11 mouse cellular contexts compared by ENCODE assay signal in the genomic region with DNA sequence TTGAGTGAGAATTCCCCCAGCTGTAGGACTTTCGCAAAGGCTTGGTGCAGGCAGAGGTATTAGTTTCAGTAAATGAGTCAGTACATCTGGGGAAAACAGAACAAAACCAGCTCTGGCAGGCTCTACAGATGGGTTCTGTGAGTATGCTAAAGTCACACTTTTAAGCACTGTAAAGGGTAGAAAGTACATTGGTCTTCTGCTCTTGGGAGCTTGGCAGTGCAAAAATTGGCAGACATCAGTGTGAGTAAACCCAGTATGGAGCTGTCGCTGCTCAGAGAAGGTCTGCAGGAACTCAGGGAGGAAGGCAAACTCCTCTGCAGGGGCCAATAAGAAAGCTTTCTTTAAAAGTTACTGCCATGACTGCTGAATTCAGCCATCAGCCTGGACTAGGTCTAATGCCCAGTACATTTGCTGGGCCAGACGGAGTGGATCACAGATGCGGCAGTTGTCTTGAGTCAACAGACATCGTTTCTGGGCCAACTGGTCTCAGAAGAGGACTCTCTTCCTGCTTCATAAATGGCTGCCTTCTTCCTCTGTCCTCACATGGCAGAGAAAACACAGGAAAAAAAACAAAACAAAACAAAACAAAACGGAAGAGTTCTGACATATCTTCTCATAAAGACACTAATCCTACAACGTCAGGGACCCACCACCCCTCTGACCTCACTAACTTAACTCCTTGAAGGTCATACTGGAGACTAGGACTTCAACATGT. TPM values are rescaled to one million over a fixed set of nuclear protein-coding genes. Genes with fewer than 3 reads are reported as not detected.
DNase-seq lines count a peak whose midpoint lies in the region; ATAC-seq lines count a peak whose summit lies in the region.
"Had no signal": no experiment of that assay in that cellular context is flagged by ENCODE, and none has a peak within 500 bp of the region (broad histone marks: within the 10 kb centered on the region; RNA-seq: fewer than 3 reads in every experiment).

No protein-coding gene starts in this region.

- ATAC-seq in liver, embryonic 11.5 days (replicated peaks; ENCODE audit: low FRiP score): peak; percentile 10; the same call in 1 of the 2 replicates
- no peak for ATAC-seq in heart, embryonic 16.5 days (replicated peaks; ENCODE audit: extremely low read depth, insufficient read depth, low FRiP score)
- ATAC-seq in liver, embryonic 13.5 days (ENCODE audit: low read depth): no peak
- ATAC-seq in stomach, embryonic 15.5 days (ENCODE audit: insufficient read depth, low FRiP score, low read depth): no peak
- ATAC-seq: midbrain, embryonic 13.5 days had no signal

- H3K4me1 ChIP-seq in liver, embryonic 11.5 days (replicated peaks; ENCODE audit: control insufficient read depth, insufficient read depth, low read length): peaks cover 20% of the 10 kb centered on the region
- H3K4me1 ChIP-seq in heart, embryonic 16.5 days (ENCODE audit: control insufficient read depth, insufficient read depth, low read length): no peaks in the 10 kb centered on the region
- H3K4me1 ChIP-seq in liver, embryonic 13.5 days (replicated peaks): peaks cover 26% of the 10 kb centered on the region
- peaks cover 4% of the 10 kb centered on the region; the same call in 1 of the 2 replicates for H3K4me1 ChIP-seq in stomach, embryonic 15.5 days
- peaks cover 9% of the 10 kb centered on the region; the same call in 1 of the 2 replicates for H3K4me1 ChIP-seq in forebrain, embryonic 10.5 days
- H3K4me1 ChIP-seq: midbrain, embryonic 13.5 days had no signal

- H3K27me3 ChIP-seq in liver, embryonic 11.5 days (replicated peaks; ENCODE audit: control insufficient read depth, insufficient read depth, low read length): no peaks in the 10 kb centered on the region
- H3K27me3 ChIP-seq in heart, embryonic 16.5 days (ENCODE audit: control insufficient read depth, insufficient read depth, low read length): no peaks in the 10 kb centered on the region
- H3K27me3 ChIP-seq in liver, embryonic 13.5 days: no peaks in the 10 kb centered on the region
- H3K27me3 ChIP-seq in stomach, embryonic 15.5 days (replicated peaks): no peaks in the 10 kb centered on the region
- no peaks in the 10 kb centered on the region for H3K27me3 ChIP-seq in forebrain, embryonic 10.5 days (ENCODE audit: poor library complexity, severe bottlenecking)
- H3K27me3 ChIP-seq: midbrain, embryonic 13.5 days had no signal

- peak overlapping the region; percentile 54 for H3K27ac ChIP-seq in liver, embryonic 11.5 days (ENCODE audit: low read depth, low read length)
- H3K27ac ChIP-seq in heart, embryonic 16.5 days (ENCODE audit: low read length): peak overlapping the region; percentile 9; the same call in 1 of the 2 replicates
- peak overlapping the region; percentile 80 for H3K27ac ChIP-seq in liver, embryonic 13.5 days
- H3K27ac ChIP-seq in stomach, embryonic 15.5 days: peak overlapping the region; percentile 69
- no peak overlapping the region for H3K27ac ChIP-seq in forebrain, embryonic 10.5 days
- H3K27ac ChIP-seq: midbrain, embryonic 13.5 days had no signal

- H3K4me3 ChIP-seq in liver, embryonic 11.5 days (ENCODE audit: low read depth, low read length): no peak overlapping the region
- no peak overlapping the region for H3K4me3 ChIP-seq in heart, embryonic 16.5 days (ENCODE audit: low read length)
- H3K4me3 ChIP-seq in liver, embryonic 13.5 days (replicated peaks): no peak overlapping the region
- H3K4me3 ChIP-seq in stomach, embryonic 15.5 days (replicated peaks): no peak overlapping the region
- H3K4me3 ChIP-seq in forebrain, embryonic 10.5 days: no peak overlapping the region
- H3K4me3 ChIP-seq: midbrain, embryonic 13.5 days had no signal

- H3K9me3 ChIP-seq in liver, embryonic 11.5 days (ENCODE audit: control insufficient read depth, low read length): no peaks in the 10 kb centered on the region
- H3K9me3 ChIP-seq in heart, embryonic 16.5 days (replicated peaks; ENCODE audit: control insufficient read depth, low read length): no peaks in the 10 kb centered on the region
- no peaks in the 10 kb centered on the region for H3K9me3 ChIP-seq in liver, embryonic 13.5 days (replicated peaks)
- H3K9me3 ChIP-seq in stomach, embryonic 15.5 days: no peaks in the 10 kb centered on the region
- H3K9me3 ChIP-seq in forebrain, embryonic 10.5 days: no peaks in the 10 kb centered on the region
- H3K9me3 ChIP-seq: midbrain, embryonic 13.5 days had no signal

- peaks cover 10% of the 10 kb centered on the region; the same call in 1 of the 2 replicates for H3K36me3 ChIP-seq in liver, embryonic 11.5 days (ENCODE audit: control insufficient read depth, insufficient read depth, low read length)
- peaks cover 15% of the 10 kb centered on the region for H3K36me3 ChIP-seq in heart, embryonic 16.5 days (ENCODE audit: control insufficient read depth, insufficient read depth)
- peaks cover 48% of the 10 kb centered on the region for H3K36me3 ChIP-seq in liver, embryonic 13.5 days
- H3K36me3 ChIP-seq in stomach, embryonic 15.5 days: peaks cover 6% of the 10 kb centered on the region; the same call in 1 of the 2 replicates
- peaks cover 22% of the 10 kb centered on the region; the same call in 1 of the 2 replicates for H3K36me3 ChIP-seq in forebrain, embryonic 10.5 days (replicated peaks)
- H3K36me3 ChIP-seq: midbrain, embryonic 13.5 days had no signal

- no peak overlapping the region for H3K9ac ChIP-seq in liver, embryonic 11.5 days (ENCODE audit: low read depth, low read length)
- no peak overlapping the region for H3K9ac ChIP-seq in heart, embryonic 16.5 days (ENCODE audit: low read length)
- H3K9ac ChIP-seq in liver, embryonic 13.5 days: no peak overlapping the region
- H3K9ac ChIP-seq in stomach, embryonic 15.5 days: no peak overlapping the region
- H3K9ac ChIP-seq: midbrain, embryonic 13.5 days had no signal

- 70% methylated on average over 7 of the region's 7 CpGs for WGBS in liver, embryonic 11.5 days
- 63% methylated on average over 7 of the region's 7 CpGs for WGBS in heart, embryonic 16.5 days
- WGBS in liver, embryonic 13.5 days (ENCODE audit: insufficient replicate concordance): 65% methylated on average over 7 of the region's 7 CpGs
- WGBS in stomach, embryonic 15.5 days: 41% methylated on average over 7 of the region's 7 CpGs
- WGBS in forebrain, embryonic 10.5 days: 93% methylated on average over 7 of the region's 7 CpGs

- H3K4me2 ChIP-seq in liver, embryonic 11.5 days: 0 out of 2 replicates have a peak overlapping the region, but pooled peaks have one; percentile 17
- H3K4me2 ChIP-seq in heart, embryonic 16.5 days (ENCODE audit: low read depth, low read length): no peak overlapping the region
- peak overlapping the region; percentile 11; the same call in 1 of the 2 replicates for H3K4me2 ChIP-seq in liver, embryonic 13.5 days
- no peak overlapping the region for H3K4me2 ChIP-seq in stomach, embryonic 15.5 days
- H3K4me2 ChIP-seq: midbrain, embryonic 13.5 days had no signal

- DNase-seq in liver, embryonic 11.5 days (ENCODE audit: low spot score): no peak
- no peak for DNase-seq in liver
- DNase-seq in liver, embryonic 13.5 days: no peak
- no peak for DNase-seq in right cerebral cortex, postnatal 36 days (ENCODE audit: low spot score in 2 of 2)
- DNase-seq in forebrain, embryonic 10.5 days (ENCODE audit: extremely low spot score, low spot score): no peak
- DNase-seq: cerebellum, adult 11 months had no signal

RNA-seq across cellular contexts. Expression of a gene that starts 22.9 kb away (rescaled TPM):
- not detected in 2 replicates for polyA plus RNA-seq in liver, embryonic 11.5 days (2014; fragmentation: Nextera tagmentation; extraction: Ambion mirVana)
- 0.06 and 0.09 TPM in 2 replicates for polyA plus RNA-seq in heart, embryonic 16.5 days (2015; fragmentation: Nextera tagmentation; extraction: Ambion mirVana)
- polyA plus RNA-seq in liver, embryonic 13.5 days (2015; fragmentation: Nextera tagmentation; extraction: Ambion mirVana): not detected in 2 replicates
- 1.2 and 1.4 TPM in 2 replicates for polyA plus RNA-seq in stomach, embryonic 15.5 days (2015; fragmentation: Nextera tagmentation; extraction: Ambion mirVana)
- 0.11 and 0.15 TPM in 2 replicates for polyA plus RNA-seq in forebrain, embryonic 10.5 days (2016; fragmentation: Nextera tagmentation; extraction: Ambion mirVana)
- polyA plus RNA-seq: erythroblast, embryonic 14.5 days; heart, embryonic 14.5 days had no signal

RNA-seq across cellular contexts. Expression of a gene that starts 41.6 kb away (rescaled TPM):
- polyA plus RNA-seq in liver, embryonic 11.5 days (2014; fragmentation: Nextera tagmentation; extraction: Ambion mirVana): 23.9 and 26.4 TPM in 2 replicates
- polyA plus RNA-seq in heart, embryonic 16.5 days (2015; fragmentation: Nextera tagmentation; extraction: Ambion mirVana): 27.8 and 33.2 TPM in 2 replicates
- polyA plus RNA-seq in liver, embryonic 13.5 days (2015; fragmentation: Nextera tagmentation; extraction: Ambion mirVana): 15.0 and 15.4 TPM in 2 replicates
- polyA plus RNA-seq in stomach, embryonic 15.5 days (2015; fragmentation: Nextera tagmentation; extraction: Ambion mirVana): 28.7 and 31.6 TPM in 2 replicates
- 15.8 and 16.2 TPM in 2 replicates for polyA plus RNA-seq in forebrain, embryonic 10.5 days (2016; fragmentation: Nextera tagmentation; extraction: Ambion mirVana)

RNA-seq across cellular contexts. Expression of a gene that starts 48.7 kb away (rescaled TPM):
- 0.09 and 0.14 TPM in 2 replicates for polyA plus RNA-seq in liver, embryonic 11.5 days (2014; fragmentation: Nextera tagmentation; extraction: Ambion mirVana)
- polyA plus RNA-seq in heart, embryonic 16.5 days (2015; fragmentation: Nextera tagmentation; extraction: Ambion mirVana): 49.4 and 52.0 TPM in 2 replicates
- 0.12 TPM in 2 replicates for polyA plus RNA-seq in liver, embryonic 13.5 days (2015; fragmentation: Nextera tagmentation; extraction: Ambion mirVana)
- 0.36 and 0.43 TPM in 2 replicates for polyA plus RNA-seq in stomach, embryonic 15.5 days (2015; fragmentation: Nextera tagmentation; extraction: Ambion mirVana)
- 0.10 and 0.15 TPM in 2 replicates for polyA plus RNA-seq in forebrain, embryonic 10.5 days (2016; fragmentation: Nextera tagmentation; extraction: Ambion mirVana)

Comparison
In these comparisons a context has a peak if more than half of its experiments do, and no peak if none do; other contexts are left out.
1. H3K4me2 ChIP-seq: peak in liver, embryonic 11.5 days (single experiment) and liver, embryonic 13.5 days (single experiment); none in heart, embryonic 16.5 days (single experiment) and stomach, embryonic 15.5 days (single experiment).
2. RNA of a gene that starts 48.7 kb away (polyA plus RNA-seq): 49.4 to 52.0 TPM in heart, embryonic 16.5 days; 0.36 to 0.43 TPM in stomach, embryonic 15.5 days, 0.10 to 0.15 TPM in forebrain, embryonic 10.5 days, 0.09 to 0.14 TPM in liver, embryonic 11.5 days and 0.12 TPM in liver, embryonic 13.5 days; every median in the first group is over 10 times any median in the second.